Mouse (Mus musculus) heart, embryonic 13.5 days (tissue): ENCODE results near the gene Psmg1. TPM values are rescaled to one million over a fixed set of nuclear protein-coding genes. Genes with fewer than 3 reads are reported as not detected.

Experiments
- ATAC-seq: fragments of 200-750 bp; cut with Nextera tagmentation; 2 replicates; pipeline ENCODE4 v1.8.0; 2017; ENCODE audit warnings: moderate TSS enrichment; ENCODE audit not compliant: insufficient number of reproducible peaks, low FRiP score, low TSS enrichment; ENCODE audit errors: extremely low read depth
- H3K27ac ChIP-seq: fragments of 300-500 bp; sonication (generic); replicated peaks from 2 replicates; pipeline ENCODE4 v1.5.1; 2015; ENCODE audit warnings: moderate library complexity, mild to moderate bottlenecking, inconsistent platforms
- H3K27me3 ChIP-seq: fragments of 300-500 bp; sonication (generic); replicated peaks from 2 replicates; pipeline ENCODE4 v1.6.1; 2015; ENCODE audit warnings: mild to moderate bottlenecking, inconsistent platforms
- H3K36me3 ChIP-seq: fragments of 300-500 bp; sonication (generic); 2 replicates; pipeline ENCODE4 v1.6.1; 2015; ENCODE audit warnings: mild to moderate bottlenecking, inconsistent platforms
- H3K4me1 ChIP-seq: fragments of 300-500 bp; sonication (generic); 2 replicates; pipeline ENCODE4 v1.6.1; 2015; ENCODE audit warnings: inconsistent platforms
- H3K4me2 ChIP-seq: fragments of 300-500 bp; sonication (generic); 2 replicates; pipeline ENCODE4 v1.6.1; 2015; ENCODE audit warnings: inconsistent platforms, mild to moderate bottlenecking, moderate library complexity
- H3K4me3 ChIP-seq: fragments of 300-500 bp; sonication (generic); 2 replicates; pipeline ENCODE4 v1.5.1; 2015; ENCODE audit warnings: moderate library complexity, mild to moderate bottlenecking, inconsistent platforms
- H3K9ac ChIP-seq: fragments of 300-500 bp; sonication (generic); 2 replicates; pipeline ENCODE4 v1.6.1; 2015; ENCODE audit warnings: inconsistent platforms, mild to moderate bottlenecking, moderate library complexity
- H3K9me3 ChIP-seq: fragments of 300-500 bp; sonication (generic); 2 replicates; pipeline ENCODE4 v1.6.1; 2016; ENCODE audit warnings: inconsistent platforms
- WGBS: fragments of 180-500 bp; shearing (Covaris S2); methylation state at CpG from one replicate; pipeline ENCODE4 v1.1.7; 2015; ENCODE audit warnings: mixed read lengths; 5-methylcytosine and 5-hydroxymethylcytosine counted together
- polyA plus RNA-seq: library from polyadenylated mRNA; unstranded; fragments of >200 nt; fragmentation: Nextera tagmentation; extraction: Ambion mirVana; gene quantifications from 2 replicates; pipeline ENCODE4 v1.2.1, GENCODE M21; 2015

Psmg1 gene
- polyA plus RNA-seq, 1 experiment from 2014 or later: 62.1 TPM

- 62% methylated on average over 5 of the region's 5 CpGs for WGBS
- no peak for ATAC-seq
- no peak overlapping the region for H3K4me2 ChIP-seq
Observed at GRCm38 (mm10) chr16:95956618-95957017, 34.1 kb downstream of the Psmg1 start.

DNA sequence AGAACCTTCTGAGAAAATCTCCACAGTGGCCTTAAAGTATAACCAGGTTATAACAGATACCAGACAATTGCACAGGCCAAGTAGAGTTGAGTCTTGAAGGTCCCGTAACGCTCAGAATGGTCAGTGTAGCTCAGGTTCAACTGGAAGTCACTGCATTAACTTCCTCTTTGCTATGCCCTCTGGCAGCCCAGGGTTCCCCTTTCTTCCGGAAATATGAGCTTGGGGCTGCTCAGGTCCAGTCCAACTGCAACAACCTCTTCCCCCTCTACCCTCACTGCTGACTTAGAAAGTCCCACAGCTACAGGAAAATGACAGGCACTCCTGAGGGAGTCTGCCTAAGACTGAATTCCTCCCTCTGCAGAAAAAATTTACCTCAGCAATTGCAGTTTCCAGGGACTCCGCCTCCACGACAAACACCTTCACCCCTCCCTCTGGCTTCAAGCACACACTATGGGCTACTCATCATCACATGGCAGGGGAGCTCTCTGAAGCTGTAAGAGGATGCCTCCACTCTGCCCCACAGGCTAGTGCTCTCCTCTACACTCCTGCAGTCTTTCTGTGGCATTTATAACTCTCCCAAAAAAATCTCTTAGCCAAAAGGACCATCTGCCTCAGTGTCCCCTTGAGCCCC, 34.9 kb downstream of the Psmg1 start:
- Histone ChIP-seq H3K4me1 (no peaks in the 10 kb centered on the region), H3K9ac (no peak overlapping the region), H3K36me3 (no peaks in the 10 kb centered on the region), H3K4me3 (no peak overlapping the region), H3K4me2 (no peak overlapping the region), H3K9me3 (no peaks in the 10 kb centered on the region), H3K27me3 (no peaks in the 10 kb centered on the region), H3K27ac (no peak overlapping the region)
- ATAC-seq: no peak
- 72% methylated on average over 5 of the region's 5 CpGs for WGBS

More at GRCm38 (mm10) chr16:95956618-95957017, 34.1 kb downstream of the Psmg1 start:
- H3K36me3 ChIP-seq: no peaks in the 10 kb centered on the region
- H3K4me3 ChIP-seq: no peak overlapping the region
- no peaks in the 10 kb centered on the region for H3K9me3 ChIP-seq
- no peaks in the 10 kb centered on the region for H3K4me1 ChIP-seq
- no peak overlapping the region for H3K9ac ChIP-seq
- no peak overlapping the region for H3K27ac ChIP-seq
- H3K27me3 ChIP-seq: no peaks in the 10 kb centered on the region

GRCm38 (mm10) chr16:95954341-95954740, 36.4 kb downstream of the Psmg1 start:
- Histone ChIP-seq H3K9me3 (no peaks in the 10 kb centered on the region), H3K4me2 (no peak overlapping the region), H3K27ac (no peak overlapping the region), H3K36me3 (no peaks in the 10 kb centered on the region), H3K27me3 (no peaks in the 10 kb centered on the region), H3K9ac (no peak overlapping the region), H3K4me1 (no peaks in the 10 kb centered on the region), H3K4me3 (no peak overlapping the region)
- WGBS: 72% methylated on average over 3 of the region's 3 CpGs
- ATAC-seq: no peak

- H3K36me3 ChIP-seq: no peaks in the 10 kb centered on the region
- H3K27me3 ChIP-seq: no peaks in the 10 kb centered on the region
- H3K4me1 ChIP-seq: no peaks in the 10 kb centered on the region
- ATAC-seq: no peak
- no peak overlapping the region for H3K27ac ChIP-seq
- WGBS: 82% methylated on average over 4 of the region's 4 CpGs
- H3K4me3 ChIP-seq: no peak overlapping the region
- no peak overlapping the region for H3K9ac ChIP-seq
- H3K4me2 ChIP-seq: no peak overlapping the region
- no peaks in the 10 kb centered on the region for H3K9me3 ChIP-seq
Observed at GRCm38 (mm10) chr16:95953159-95953650, 37.6 kb downstream of the Psmg1 start.

GRCm38 (mm10) chr16:95951471-95951870, 39.3 kb downstream of the Psmg1 start:
- H3K4me3 ChIP-seq: no peak overlapping the region
- no peak overlapping the region for H3K9ac ChIP-seq
- peaks cover 3% of the 10 kb centered on the region; the same call in 1 of the 2 replicates for H3K27me3 ChIP-seq
- no peak overlapping the region for H3K27ac ChIP-seq
- 89% methylated on average over 2 of the region's 2 CpGs for whole genome bisulfite sequencing
- no peak overlapping the region for H3K4me2 ChIP-seq
- no peak for ATAC-seq
- no peaks in the 10 kb centered on the region for H3K9me3 ChIP-seq
- no peaks in the 10 kb centered on the region for H3K4me1 ChIP-seq
- no peaks in the 10 kb centered on the region for H3K36me3 ChIP-seq

DNA sequence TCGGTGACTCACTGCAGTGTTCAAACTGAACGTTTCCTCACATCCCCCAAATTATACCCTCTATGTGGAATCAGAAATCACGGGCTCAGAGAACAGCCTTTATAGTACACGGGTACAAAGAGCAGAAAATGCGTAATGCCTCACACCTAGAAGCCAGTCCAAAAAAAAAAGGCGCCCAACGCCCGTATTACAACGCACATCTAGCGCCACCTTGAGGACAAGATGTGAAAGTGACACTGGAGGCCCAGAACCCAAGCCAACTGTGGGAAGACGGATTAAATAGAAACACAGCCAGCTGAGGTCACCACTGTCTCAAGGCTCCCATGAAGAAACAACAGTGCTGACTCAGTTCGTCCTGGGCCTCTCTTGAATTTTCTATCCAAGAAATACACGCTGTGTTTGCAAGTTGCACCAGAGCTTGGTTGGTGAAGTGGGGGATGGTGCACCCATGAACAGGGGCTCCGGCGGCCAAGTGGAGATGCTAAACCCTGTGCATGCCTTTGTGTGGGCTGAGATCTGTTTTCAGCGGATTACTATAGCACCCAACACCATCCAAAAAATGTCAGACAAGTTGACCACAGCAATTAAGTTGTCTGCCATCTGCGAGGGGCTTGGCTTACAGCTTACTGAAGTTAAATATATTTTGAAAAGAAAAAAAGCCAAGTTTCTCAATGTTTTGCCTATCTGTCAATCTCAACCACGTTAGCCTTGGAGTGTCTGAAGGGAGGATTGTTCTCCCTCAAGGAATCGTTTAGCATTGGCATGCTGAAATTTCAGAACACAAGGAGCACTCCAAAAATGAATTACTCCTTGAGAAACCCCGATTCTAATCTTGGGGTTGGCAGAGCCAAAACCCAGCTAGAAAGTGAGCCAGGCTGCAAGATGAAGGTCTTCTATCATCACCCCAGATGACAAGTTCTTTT, 45.1 kb downstream of the Psmg1 start:
- Histone ChIP-seq H3K36me3 (no peaks in the 10 kb centered on the region), H3K9ac (peak overlapping the region; percentile 28; the same call in 1 of the 2 replicates), H3K4me1 (peaks cover 7% of the 10 kb centered on the region), H3K27ac (0 out of 2 replicates have a peak overlapping the region, but pooled peaks have one; percentile 24), H3K4me3 (no peak overlapping the region), H3K27me3 (peaks cover 3% of the 10 kb centered on the region; the same call in 1 of the 2 replicates), H3K4me2 (no peak overlapping the region), H3K9me3 (no peaks in the 10 kb centered on the region)
- ATAC-seq: no peak
- 27% methylated on average over 20 of the region's 20 CpGs for WGBS

- Histone ChIP-seq H3K4me1 (peaks cover 7% of the 10 kb centered on the region), H3K36me3 (no peaks in the 10 kb centered on the region), H3K27me3 (peaks cover 3% of the 10 kb centered on the region; the same call in 1 of the 2 replicates), H3K4me3 (no peak overlapping the region), H3K9me3 (no peaks in the 10 kb centered on the region), H3K4me2 (no peak overlapping the region), H3K9ac (no peak overlapping the region), H3K27ac (no peak overlapping the region)
- WGBS: 71% methylated on average over 6 of the region's 6 CpGs
- no peak for ATAC-seq
Observed at GRCm38 (mm10) chr16:95943186-95943585, 47.6 kb downstream of the Psmg1 start.

- WGBS: 82% methylated on average over 5 of the region's 5 CpGs
- H3K27me3 ChIP-seq: no peaks in the 10 kb centered on the region
- peaks cover 7% of the 10 kb centered on the region for H3K4me1 ChIP-seq
- no peak overlapping the region for H3K4me2 ChIP-seq
- H3K36me3 ChIP-seq: no peaks in the 10 kb centered on the region
- H3K9me3 ChIP-seq: peaks cover 8% of the 10 kb centered on the region
- H3K4me3 ChIP-seq: no peak overlapping the region
- H3K9ac ChIP-seq: no peak overlapping the region
- H3K27ac ChIP-seq: no peak overlapping the region
- no peak for ATAC-seq
Observed at GRCm38 (mm10) chr16:95941575-95941974, 49.2 kb downstream of the Psmg1 start.

- peaks cover 8% of the 10 kb centered on the region for H3K9me3 ChIP-seq
- H3K9ac ChIP-seq: no peak overlapping the region
- ATAC-seq: no peak
- H3K27ac ChIP-seq: no peak overlapping the region
- H3K4me3 ChIP-seq: no peak overlapping the region
- no peak overlapping the region for H3K4me2 ChIP-seq
- H3K4me1 ChIP-seq: peaks cover 5% of the 10 kb centered on the region; the same call in 1 of the 2 replicates
- no peaks in the 10 kb centered on the region for H3K27me3 ChIP-seq
- H3K36me3 ChIP-seq: no peaks in the 10 kb centered on the region
- WGBS: 39% methylated on average over 6 of the region's 6 CpGs
Observed at GRCm38 (mm10) chr16:95935495-95935961, 55.2 kb downstream of the Psmg1 start.

DNA sequence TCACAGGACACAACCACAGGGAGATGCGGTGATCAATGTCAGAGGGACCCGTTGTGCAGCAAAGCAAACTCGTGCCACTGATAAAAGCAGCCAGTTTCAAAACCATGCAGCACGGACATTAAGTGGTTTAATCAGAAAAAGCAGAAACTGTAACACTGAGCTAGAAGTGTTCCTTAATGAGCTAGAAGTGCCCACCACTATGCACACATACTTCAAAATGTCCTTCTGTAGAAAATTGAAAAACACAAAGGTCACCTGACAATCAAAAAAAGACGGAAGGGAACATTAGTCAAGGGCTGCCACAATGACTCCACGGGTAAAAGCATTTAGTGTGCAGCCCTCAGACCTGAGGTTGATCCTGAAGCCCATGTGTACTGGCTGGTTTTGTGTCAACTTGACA, 57.9 kb downstream of the Psmg1 start:
- Histone ChIP-seq H3K27ac (no peak overlapping the region), H3K4me1 (peaks cover 5% of the 10 kb centered on the region; the same call in 1 of the 2 replicates), H3K4me2 (no peak overlapping the region), H3K4me3 (no peak overlapping the region), H3K9ac (no peak overlapping the region), H3K36me3 (no peaks in the 10 kb centered on the region), H3K9me3 (peaks cover 7% of the 10 kb centered on the region), H3K27me3 (no peaks in the 10 kb centered on the region)
- ATAC-seq: no peak
- WGBS: 68% methylated on average over 6 of the region's 6 CpGs

DNA sequence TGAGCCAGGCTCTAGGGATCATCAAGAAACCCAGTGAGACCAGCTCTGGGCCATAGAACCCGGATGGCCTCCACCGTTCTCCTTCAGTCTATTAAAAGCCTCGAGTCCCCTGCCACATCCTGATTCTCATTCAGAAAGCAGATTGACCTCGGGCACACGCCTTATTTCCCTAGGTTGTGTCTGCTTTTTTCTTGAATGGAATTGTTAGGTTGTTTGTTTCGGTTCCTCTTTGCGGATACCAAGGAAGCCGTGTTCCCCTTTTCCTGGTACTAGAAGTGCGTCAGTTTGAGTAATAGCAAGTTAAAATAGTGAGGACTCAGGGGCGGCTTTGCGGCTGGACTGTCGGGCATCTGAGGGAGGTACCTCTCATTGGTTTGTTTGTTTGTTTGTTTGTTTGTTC, 59.3 kb downstream of the Psmg1 start:
- no peak for ATAC-seq
- WGBS: 77% methylated on average over 12 of the region's 12 CpGs

More for the DNA sequence above, 59.3 kb downstream of the Psmg1 start:
- H3K27me3 ChIP-seq: no peaks in the 10 kb centered on the region
- H3K4me2 ChIP-seq: no peak overlapping the region
- no peaks in the 10 kb centered on the region for H3K36me3 ChIP-seq
- H3K9me3 ChIP-seq: no peaks in the 10 kb centered on the region
- H3K27ac ChIP-seq: no peak overlapping the region
- H3K9ac ChIP-seq: no peak overlapping the region
- no peak overlapping the region for H3K4me3 ChIP-seq
- H3K4me1 ChIP-seq: peaks cover 5% of the 10 kb centered on the region; the same call in 1 of the 2 replicates
